Mouse (Mus musculus) naive thymus-derived CD4-positive, alpha-beta T cell, adult 2 months (primary cell): ENCODE measurements at regions not wholly inside any gene's neighbourhood (a gene's known extent, or its start where the extent isn't known, plus 50 kb on each side); places are given as distances from the start of the nearest gene placed in this dataset.

ENCODE experiments used
- DNase-seq: peaks from one replicate; pipeline ENCODE4 v3.0.0-alpha.2; 2011; ENCODE audit warnings: low read depth

GRCm38 (mm10) chr6:120614526-120614925 lies 51.6 kb upstream of the Cecr2 start:
- DNase-seq = no peak

DNA sequence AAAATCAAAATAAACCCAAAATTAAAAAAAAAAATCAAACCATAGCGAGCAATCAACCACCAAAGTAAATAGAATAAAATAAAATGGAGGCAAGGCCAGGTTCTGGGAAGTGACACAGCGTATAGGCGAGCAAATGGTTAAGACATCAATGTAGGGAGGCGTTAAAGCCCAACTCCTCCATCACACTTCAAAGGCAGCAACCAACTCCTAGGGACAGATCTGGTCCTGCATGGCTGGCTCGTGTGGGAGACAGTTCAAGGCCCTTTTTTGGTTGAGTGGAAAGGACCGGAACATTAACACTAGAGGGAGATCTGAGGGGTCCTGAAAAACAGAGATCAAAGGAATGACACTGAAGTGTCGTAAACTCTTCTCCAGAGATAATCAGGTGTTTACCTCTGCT lies 53.8 kb upstream of the Cecr2 start:
- no peak for DNase-seq

DNA sequence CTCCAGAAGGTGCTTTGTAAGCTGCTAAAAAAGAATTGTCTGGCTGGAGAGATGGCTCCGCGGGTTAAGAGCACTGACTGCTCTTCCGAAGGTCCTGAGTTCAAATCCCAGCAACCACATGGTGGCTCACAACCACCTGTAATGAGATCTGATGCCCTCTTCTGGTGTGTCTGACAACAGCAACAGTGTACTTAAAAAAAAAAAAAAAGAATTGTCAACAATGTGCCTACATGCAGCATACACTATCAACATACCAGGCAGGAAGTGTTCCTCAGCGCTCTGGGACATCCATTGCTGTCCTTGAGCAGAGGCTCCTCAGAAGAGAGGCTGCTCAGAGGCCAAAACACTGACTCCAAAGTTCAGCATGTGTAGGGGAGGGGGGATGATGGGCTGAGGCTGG lies 56.3 kb upstream of the Cecr2 start:
- DNase-seq = no peak

DNA sequence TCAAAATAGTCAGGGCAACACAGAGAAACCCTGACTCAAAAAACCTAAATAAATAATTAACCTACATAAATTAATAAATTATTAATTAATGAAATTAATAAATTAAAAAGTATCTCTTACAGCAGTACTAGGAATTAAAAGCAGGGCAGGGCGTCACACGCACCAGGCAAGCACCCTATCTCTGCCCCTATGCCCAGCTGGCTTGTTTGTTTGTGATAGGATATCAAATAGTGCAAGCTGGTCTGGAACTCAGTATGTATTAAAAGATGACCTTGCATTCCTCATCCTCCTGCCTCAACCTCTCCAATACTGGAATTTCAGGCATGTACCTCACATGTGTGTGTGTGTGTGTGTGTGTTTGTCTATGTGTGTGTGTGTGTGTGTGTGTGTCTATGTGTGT lies 60.7 kb upstream of the Cecr2 start:
- no peak for DNase-seq

- DNase-seq = no peak
Observed at GRCm38 (mm10) chr6:120604020-120604958, 61.9 kb upstream of the Cecr2 start.

DNA sequence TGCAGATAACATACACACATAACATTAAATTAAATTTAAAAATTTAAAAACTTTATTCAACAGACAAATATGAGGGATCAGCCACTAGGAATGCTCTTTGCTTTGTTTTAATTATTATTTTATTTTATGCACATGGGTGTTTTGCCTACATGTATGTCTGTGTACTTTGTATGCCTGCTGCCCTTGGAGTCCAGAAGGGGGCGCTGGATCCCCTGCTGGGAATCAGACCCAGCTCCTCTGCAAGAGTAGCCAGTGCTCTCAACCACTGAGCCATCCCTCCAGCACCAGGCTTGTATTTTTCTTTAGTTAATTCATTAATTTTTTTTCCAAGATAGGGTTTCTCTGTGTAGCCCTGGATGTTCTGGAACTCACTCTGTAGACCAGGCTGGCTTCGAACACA lies 62.7 kb upstream of the Cecr2 start:
- no peak for DNase-seq

- DNase-seq = no peak
Observed at GRCm38 (mm10) chr6:120600376-120600775, 65.8 kb upstream of the Cecr2 start.

DNA sequence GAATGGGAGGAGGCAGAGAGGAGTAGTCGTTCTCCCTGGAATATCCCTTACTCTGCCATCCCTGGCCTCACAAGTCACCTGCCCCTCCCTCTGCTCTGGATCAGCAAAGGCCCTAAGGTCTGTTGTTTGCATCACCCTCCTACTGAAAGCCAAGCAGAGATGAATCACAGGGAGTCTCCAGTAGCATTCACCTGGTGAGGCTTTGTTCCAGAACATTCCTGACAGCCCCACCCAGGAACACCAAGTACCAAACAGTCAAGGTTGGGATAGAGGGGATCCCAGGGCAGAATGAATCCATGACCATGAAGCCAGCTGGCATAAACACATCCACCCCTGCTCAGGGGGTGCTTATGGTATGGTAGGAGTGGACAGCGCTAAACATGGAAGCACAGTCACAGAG lies 67.4 kb upstream of the Hdhd5 start:
- no peak for DNase-seq

DNA sequence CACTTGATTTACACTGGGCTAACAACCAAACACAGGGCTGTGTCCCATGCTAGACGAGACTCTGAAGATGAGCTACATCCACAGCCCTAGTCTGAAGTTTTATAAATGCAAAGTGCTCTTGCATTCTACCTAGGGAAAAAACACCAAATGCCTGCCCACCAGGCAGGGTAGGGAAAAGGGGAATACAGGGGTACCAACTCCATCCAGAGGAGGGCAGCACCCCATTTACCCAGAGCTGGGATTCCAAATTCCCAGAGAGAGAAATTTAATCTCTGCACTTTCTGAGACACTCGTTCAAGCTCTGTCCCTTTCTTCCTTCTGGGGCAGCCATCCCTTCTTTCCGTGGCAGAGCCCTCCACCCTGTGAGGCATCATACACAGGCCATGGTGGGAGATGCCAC lies 66.8 kb upstream of the Hdhd5 start:
- no peak for DNase-seq

- no peak for DNase-seq
Observed at GRCm38 (mm10) chr6:120596717-120597116, 65.6 kb upstream of the Hdhd5 start.

GRCm38 (mm10) chr6:120594463-120594862 lies 63.3 kb upstream of the Hdhd5 start:
- DNase-seq = no peak

GRCm38 (mm10) chr6:120592705-120593104 lies 61.6 kb upstream of the Hdhd5 start:
- no peak for DNase-seq

DNA sequence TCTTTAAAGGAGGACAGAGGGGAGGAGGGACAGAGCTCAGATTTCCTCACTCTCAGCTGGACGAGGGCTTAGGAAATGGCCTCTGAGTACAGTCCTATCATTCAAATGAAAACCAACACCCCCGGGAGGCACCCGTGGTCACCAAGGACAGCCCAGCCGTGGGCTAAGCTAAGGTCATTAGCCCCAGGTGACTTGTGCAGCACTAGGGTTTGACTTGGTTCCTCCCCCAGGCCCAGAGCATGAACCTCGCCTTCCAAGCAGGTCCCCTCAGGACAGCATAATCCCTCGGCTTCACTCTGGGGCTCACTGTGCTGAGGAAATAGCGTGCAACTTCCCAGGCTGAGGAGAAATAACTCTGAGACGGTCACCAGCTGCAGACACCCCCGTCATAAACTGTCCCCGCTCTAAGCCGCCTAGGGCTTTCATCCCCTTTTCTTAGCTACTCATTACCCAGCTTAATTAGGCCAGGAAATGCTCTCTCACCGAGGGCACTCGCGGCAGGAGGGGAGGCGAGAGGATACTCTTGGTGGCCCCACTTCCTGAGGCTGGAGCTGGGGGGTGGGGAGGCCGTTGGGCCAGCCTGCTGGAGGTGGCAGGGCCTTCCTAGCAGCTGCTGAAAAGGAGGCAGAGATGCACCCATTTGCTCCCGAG lies 61.0 kb upstream of the Hdhd5 start:
- DNase-seq = no peak

GRCm38 (mm10) chr6:120590191-120590590 lies 59.1 kb upstream of the Hdhd5 start:
- DNase-seq = no peak

DNA sequence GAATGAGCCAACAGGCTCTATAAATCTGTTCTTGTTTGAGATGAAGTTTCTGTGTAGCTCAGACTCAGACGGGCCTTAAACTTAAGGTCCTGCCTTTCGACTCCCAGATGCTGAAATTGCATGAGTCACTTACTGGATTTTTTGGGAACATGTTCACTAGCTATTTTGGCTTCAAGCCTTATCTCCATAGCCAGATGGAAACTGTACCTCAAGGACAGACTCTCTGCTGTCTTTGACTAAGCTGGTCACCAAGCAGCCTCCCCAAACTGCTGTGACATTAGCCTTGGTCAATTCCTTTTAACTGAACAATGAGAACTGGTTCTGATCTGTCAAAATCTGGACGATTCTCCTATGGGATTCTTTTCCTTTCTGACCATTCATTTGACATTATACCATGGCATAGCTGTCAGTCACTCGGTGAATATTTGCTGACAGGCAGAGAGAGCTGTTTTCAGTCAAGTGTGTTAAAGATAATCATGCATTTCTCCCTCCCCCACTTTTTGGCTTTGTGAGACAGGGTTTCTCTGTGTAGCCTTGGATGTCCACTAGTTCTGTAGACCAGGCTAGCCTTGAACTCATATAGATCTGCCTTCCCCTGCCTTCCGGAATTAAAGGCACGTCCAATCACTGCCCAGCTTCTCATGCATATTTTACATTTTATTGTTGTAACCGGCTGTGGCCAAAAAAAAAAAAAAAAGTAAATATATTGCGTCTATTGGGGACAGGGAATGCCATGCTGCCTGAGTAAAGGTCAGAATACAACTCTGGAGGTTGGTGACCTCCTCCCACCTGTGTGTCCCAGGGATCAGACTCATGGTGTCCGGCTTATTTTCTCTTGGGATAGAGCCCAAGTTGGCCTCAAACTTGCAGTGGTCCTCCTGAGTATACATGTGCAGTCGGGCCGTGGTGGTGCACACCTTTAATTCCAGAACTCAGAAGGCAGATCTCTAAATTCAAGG lies 57.9 kb upstream of the Hdhd5 start:
- no peak for DNase-seq

GRCm38 (mm10) chr6:120585941-120586280 lies 54.8 kb upstream of the Hdhd5 start:
- DNase-seq = no peak

DNA sequence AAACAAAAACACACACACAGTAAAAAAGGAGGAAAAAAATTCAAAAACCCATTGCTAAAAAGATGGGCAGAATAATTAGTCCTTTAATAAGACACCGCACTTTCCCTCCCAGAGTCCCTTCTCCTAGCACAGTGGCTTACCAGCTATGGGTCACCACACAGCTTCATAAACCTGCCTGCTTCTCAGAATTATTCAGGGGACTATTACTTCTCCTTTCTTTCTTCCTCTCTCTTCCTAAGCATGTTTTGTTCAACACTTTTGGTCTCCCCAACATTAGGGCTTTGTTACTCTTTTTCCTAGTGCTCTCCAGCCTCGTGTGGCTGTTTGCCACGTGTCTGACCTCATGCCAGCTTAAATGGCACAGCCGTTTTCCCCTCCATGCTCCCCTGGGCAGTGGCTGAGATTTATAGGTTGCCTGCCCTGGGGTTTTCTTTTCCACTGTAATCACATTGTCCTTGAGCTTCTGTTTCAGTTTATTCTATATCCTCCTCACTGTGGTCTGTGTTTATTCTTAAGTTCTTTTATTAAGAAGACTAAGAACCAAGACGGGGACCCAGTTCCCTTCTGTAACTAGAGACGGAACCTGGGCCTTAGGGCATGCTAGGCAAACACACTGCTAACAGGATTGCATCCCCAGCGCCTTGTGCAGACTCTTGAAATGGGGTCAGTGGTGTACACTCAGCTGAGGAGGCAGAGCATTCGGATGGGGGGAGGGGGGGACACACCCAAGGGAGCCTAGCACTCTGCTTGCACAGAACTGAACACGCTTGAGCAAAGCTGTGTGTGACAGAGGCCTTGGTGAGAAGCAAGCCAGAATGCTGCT lies 54.2 kb upstream of the Hdhd5 start:
- DNase-seq = no peak

DNA sequence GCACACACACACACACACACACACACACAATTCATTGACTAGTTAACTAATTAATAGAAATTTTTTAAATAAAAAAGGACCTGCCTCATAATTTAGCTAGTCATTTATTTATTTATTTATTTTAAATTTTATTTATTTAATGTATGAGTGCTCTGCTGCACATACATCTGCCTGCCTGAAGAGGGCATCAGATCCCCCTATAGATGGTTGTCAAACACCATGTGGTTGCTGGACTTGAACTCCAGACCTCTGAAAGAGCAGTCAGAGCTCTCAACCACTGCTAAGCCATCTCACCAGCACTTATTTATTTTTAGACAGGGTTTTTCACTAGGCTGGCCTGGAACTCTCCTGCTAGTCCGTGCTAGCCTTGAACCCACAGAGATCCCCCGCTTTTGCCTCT lies 50.6 kb upstream of the Hdhd5 start:
- peak; percentile 18 for DNase-seq
